Mouse (Mus musculus): ENCODE results near the gene Amer2. TPM values are rescaled to one million over a fixed set of nuclear protein-coding genes. Genes with fewer than 3 reads are reported as not detected.
"Not testable (repeated sequence)": the region's sequence is repeated elsewhere in the genome, so short reads cannot be mapped to it uniquely, and the experiment has no call there.

Gene Amer2
- not detected for total RNA-seq (2021)
- long read RNA-seq, experiment 1, result 0 reads
- long read RNA-seq, experiment 2, result 0 reads

DNA sequence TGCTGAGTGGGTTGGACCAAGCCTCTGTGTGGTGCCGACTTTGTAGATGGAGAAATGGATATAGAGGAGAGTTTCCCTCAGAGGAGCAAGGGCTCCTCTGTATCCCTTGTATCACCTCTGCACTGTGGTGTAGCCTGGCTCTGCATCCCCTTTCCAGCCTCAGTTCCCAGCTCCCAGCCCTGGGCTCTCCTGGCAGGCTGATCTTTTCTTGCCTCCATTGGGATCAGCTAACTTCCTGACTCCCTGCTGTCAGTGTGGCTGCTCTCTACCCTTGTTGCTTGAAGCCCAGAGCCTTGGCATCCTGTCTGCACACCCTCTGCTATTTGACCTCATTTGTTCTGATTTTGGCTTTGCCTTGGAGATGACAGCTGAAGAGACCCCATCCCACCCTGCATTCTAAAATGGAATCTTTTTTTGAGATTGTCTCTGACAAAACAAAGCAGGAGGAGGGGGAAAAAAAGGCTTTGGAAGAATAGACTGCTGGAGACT lies at the start of gene Amer2:
TSS of gene Amer2 (plus strand) at position 439 of the 489 bp plus-strand sequence.
- DNase-seq, result no peak

DNA sequence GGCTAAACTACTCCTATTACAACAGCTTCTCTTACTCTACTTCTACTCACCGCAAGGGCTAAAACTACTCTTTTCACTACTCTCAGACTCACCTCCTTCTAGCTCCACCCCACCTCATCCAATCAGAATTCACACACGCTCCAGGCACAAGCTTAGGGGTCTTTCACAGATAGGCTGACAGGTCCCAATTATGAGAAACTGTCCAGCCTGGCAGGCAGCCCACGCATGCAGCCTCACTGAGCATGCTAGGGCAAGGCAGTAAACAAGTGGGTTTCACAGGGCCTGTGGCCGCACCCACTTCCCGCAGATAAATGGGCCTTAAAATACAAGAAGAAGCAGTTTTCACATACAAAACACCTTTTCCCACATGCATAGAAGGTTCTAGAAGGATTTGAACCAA lies 33.1 kb upstream of the Amer2 start:
- not testable (repeated sequence) for DNase-seq

DNA sequence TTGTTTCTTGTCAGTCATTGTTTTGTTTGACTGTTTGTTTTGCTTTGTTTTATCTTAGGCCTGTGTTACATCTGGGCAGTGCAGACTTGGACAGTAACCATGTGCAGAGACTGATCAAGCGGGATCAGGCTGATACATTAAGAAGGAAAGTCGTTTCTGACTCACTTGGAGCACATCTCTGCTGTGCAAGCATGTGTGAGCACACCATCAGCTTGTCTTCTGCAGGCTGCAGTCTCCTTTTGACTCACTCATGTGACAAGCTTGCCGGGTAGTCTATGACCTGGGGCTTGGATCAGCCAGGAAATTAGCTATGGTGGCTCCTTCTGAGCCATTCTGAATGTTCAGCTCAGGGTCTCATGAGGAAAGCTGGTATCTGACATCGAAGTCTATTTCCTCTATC lies 32.5 kb upstream of the Amer2 start:
- DNase-seq, result no peak

DNA sequence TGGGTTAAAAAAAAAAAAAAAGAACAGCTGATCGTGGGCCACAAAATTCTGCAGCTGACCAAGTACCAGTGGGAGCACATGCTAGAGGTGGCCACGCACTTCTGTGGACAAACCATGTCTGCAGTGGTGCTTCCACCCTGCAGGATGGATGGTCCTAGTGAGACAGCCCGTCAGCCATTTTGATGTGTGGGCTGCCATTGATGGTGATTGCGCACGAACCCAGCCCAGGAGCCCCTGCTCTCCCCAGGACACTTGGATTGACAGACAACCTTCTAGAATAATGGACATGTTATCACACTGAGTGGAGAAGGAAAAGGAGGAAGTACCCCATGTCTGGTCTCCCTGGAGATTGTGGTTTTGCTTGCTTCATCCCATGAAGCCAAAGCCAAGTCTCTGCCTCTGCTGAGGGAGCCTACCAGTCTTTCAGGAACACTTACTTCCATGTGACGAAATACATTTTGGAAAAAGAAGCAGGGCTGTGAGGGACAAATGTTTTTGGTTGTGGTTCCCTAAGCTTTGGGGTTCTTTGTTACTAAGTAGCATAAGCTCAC lies 27.7 kb upstream of the Amer2 start:
- DNase-seq, result no peak

DNA sequence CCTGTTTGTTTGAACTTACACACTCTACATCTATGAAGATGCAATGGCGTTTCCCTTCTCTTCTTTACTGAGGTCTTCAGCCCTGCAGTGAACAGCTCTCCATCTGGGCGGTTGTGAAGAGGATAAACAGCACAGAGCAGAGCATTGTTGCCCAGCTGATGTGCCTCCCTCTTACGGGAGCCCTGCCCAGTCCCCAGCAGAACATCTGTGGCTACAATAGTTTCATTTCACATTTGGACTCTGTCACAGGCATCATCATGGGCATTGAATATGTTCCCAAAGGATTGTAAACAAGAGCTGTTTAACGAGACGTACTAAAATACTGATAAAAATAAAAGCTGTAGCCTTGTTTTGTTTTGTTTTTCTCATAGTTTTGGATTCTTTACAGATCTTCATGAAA lies 14.7 kb upstream of the Amer2 start:
- DNase-seq, result no peak

DNA sequence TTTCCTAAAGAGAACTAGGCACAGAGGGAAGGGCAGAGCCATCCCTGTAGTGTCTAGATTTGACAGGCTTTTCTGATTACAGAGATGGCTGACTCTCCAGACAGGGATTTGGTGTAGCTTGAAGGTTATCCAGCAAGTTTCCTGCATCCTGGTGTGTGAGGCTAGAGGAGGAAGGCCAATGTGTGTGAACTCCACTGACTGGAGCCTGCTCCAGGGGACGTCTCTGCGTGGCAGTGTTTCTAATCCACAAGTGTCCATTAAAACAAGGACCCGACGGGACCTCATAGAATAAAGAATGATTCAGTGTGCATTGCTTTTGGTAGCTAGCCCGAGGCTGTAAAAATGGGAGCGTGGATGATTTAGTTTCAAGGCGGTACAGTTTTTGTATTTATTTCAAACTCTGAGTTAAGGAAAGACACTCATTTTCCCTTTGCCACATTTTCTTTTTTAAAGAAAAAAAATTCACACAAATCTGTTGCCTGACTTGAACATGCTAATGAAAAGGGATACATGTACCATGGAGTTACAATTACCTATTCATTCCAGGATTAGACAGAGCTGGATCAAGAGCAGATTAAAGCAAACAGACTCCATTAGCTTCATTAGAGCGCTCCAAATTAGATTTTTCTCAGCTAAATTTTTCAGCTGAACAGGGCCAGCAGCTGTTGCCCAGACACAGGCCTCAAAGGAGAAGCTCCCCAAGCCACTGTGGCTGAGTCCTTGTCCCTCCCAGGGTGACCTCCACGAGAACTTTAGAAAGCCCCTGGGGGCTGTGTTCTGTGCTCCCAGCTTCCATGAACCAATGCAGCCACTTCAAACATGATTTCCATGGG lies 11.5 kb upstream of the Amer2 start:
- no peak for DNase-seq

DNA sequence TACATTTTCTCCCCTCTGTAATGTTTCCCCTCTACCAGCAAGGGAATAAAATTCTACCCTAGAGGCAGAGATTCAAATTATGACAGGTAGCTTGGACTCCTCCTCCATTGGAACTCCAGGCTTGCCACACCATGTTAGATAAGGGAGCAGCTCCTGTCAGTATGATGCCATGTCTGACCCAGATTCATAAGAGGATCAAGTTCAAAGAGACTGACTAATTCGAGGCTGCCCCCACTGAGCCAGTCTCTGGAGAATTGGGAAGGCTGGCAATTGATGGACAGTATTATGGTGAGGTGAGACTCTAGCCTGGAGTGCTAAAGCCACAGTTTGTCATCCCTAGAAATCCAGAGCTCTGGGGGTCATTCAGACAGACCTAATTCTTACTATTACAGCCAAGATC lies 6.3 kb upstream of the Amer2 start:
- no peak for DNase-seq

DNA sequence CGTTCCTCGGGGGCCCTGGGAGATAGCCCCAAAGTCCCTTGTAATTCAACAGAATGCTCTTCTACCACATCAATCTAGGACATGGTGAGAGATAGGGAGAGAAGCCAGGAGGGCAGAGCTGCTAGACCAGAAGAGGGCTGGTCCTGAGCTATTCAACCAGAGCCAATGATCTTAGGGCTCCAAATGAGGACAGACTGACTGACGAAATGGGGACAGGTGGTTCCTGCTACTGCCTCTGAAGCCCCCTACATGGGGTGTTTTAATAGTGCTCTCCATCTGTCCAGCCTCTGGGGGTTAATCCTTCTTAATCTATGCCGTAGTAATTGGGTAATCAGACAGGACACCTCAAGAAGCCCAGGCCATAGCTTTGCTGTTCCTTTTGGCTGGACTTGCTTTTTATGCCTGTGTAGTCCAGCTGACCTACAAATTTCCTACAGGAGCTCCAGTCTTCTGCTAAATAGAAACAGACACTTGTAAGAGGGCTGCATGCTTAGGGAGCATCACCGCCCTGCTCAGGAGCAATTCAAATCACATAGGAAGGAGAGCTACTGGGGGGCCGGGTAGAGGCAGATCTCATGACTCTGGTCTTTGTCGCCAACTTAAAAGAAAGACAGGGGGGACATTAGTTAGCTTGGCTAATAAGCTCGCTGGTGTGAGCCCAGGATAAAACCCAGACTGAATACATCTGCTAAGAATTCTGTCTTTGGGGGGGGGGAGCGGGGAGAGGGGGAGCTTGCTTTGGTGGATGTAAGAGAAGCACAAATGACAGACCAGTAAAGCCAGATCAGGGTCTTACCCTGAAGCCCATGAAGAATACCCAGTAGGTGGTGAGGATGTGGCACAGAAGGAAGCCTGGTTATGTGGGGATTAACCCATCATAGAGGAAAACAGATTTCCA lies 4.0 kb upstream of the Amer2 start:
- no peak for DNase-seq

DNA sequence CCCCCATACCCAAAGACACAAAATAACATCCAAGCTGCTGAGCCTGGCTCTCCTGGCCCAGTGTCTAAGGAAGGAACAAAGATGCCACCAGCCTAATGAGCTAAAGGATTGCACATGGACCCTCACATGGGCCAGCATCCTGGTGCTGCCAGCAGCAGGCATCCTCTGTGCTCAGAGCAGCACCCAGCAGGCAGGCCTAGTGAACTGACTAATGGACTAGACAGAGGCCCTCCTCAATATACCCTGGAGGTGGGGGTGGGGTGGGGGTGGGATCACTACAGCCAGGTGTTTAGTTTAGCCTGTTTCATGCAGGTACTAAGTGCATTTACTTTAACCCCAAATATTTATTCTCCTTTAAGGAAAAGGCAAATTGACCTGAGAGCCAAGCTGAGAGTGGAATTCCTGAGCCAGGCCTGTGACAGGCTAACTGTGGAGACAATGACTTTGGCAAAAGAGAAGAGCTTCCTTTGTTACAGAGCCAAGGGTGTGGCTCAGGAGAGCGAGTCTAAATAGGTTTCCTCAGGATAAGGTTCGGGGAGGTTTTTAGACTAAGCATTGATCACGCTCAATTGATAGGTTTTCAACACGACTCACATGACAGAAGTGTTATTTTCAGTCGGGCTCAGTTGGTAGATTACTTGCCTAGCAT lies 3.3 kb upstream of the Amer2 start:
- DNase-seq, result no peak

DNA sequence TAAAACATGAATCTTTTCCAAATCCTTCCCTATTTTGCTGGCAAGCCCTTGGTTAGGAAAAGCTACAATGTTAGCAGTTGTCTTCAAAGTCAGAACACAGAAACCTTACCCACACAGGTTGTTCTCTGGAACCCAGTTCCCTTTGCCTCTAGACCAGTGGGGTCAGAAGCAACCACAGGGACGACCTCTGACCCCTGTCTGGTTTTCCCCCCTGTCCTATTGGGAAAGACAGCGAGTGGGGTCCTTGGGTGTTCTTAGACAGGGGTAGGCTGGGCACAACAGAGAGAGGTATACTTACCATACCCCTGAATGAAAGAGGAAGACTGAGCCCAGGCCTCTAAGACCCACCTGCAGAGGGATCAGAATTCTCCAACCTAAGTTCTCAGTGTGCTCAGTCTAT lies 4.0 kb downstream of the Amer2 start:
- DNase-seq, result no peak

DNA sequence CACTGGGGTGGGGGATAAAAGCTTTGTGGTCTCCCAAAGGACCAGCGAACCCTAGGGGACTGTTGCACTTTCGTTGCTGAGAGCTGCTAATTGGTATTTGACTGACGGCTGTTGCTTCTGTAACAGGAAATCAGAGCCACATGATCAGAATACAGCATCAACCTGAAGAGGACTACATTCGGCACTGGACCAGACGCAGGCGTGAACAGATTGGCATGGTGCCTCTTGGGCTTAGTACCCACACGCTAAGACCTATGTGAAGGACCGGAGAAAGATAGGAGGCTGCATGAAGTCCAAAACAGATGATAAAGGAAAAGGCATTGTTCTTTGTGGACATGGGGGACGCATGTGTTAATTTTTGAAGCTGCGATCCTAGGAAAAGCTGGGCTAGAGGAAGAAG lies 4.5 kb downstream of the Amer2 start:
- no peak for DNase-seq

DNA sequence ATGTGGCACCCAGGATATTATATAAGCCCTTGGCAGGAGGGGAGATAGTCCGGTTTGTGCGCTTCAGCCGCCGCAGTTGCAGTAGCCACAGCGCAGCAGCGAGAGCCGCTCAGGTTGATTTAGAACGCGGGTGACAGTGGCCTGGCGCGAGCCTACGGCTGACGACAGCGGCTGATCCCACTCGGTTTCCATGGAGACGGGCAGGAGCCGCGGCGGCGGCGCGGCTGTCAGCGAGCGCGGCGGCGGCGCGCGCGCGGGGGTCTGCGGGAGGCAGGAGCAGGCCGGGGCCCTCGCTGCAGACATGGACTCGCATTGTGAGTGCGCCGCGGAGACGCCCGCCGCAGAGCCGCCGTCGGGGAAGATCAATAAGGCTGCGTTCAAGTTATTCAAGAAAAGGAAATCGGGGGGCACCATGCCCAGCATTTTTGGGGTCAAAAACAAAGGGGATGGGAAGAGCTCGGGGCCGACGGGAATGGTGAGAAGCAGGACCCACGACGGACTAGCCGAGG lies 5.1 kb downstream of the Amer2 start:
- DNase-seq, result no peak

DNA sequence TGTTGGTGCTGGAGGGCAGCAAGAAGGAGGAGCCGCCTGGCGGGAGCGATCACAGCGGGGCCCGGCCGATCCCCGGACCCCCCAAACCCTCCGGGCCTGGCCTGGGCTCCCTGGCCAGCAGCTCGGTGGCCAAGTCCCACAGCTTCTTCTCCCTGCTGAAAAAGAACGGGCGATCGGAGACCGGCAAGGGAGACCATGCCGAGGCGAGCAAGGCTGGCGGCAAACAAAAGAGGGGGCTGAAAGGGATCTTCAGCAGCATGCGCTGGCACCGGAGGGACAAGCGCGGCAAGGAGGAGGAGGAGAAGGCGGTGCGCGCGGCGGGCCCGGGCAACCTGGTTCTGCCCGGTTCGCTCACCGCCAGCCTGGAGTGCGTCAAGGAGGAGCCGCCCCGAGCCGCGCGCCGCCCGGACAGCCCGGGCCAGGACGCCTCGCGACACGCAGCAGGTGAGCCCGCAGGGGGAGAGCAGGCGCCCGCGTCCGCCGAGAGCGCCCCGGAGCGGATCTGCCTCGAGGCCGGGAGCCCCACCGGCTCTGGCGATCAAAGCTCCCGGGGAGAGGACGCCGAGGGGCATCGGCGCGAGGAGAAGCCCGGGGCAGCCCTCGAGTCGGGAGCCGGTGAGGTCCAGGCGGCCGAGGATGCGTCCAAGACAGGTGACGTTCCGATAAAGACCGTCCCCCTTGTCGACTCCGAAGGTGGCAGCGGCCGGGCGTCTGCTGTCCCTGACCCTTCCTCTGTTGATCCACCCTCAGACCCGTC lies 5.7 kb downstream of the Amer2 start:
- no peak for DNase-seq

DNA sequence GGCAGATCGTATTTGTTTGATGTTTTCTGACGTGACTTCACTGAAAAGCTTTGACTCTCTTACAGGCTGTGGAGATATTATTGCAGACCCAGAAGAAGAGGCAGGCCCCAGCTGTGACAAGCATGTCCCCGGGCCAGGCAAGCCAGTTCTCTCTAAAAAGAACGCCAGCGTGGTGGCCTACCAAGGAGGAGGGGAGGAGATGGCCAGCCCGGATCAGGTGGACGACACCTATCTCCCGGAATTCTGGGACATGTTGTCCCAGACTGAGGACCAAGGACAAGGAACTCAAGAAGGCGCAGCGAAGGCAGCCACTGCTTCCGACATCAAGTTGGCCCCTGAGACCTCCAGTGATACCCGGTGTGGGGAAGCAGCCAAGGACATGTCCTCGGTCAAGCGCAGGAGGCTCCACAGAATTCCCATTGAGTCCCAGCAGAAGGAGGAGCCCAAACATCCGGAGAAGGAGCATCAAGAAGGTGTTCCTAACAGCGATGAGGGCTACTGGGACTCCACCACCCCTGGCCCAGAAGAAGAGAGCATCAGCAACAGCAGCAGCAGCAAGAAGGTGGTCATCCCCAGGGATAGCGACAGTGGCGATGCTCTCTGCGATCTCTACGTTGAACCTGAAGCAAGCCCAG lies 6.4 kb downstream of the Amer2 start:
- DNase-seq, result no peak

DNA sequence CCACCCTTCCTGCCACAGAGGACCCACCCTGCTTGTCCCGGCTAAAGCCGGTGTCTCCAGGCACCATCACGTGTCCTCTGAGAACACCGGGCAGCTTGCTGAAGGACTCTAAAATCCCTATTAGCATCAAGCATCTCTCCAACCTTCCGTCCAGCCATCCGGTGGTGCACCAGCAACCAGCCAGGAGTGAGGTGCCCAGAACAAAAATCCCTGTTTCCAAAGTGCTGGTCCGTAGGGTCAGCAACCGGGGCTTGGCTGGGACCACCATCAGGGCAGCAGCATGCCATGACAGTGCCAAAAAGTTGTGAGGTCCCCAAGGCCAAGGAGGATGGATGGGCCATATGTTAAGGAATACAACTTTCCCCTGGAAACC lies 6.9 kb downstream of the Amer2 start:
- no peak for DNase-seq

DNA sequence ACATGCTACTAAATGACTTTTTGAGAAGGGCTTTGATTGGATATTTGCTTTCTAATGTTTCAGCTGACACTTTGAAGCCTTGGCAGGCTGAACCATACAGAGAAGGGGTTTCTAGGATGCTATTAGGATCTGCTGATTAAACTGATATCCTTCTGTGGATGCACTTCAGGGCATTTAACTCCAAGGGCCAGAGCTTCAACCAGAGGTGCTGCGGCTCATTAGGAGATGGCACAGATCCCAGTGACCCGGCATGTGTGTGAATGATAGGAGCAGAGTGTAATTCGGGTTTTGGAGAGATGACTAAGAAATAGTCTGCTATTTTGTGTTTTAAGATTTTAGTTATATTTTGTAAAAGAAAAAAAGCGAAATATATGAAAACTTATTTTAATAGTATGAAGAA lies 8.6 kb downstream of the Amer2 start:
- DNase-seq, result no peak

DNA sequence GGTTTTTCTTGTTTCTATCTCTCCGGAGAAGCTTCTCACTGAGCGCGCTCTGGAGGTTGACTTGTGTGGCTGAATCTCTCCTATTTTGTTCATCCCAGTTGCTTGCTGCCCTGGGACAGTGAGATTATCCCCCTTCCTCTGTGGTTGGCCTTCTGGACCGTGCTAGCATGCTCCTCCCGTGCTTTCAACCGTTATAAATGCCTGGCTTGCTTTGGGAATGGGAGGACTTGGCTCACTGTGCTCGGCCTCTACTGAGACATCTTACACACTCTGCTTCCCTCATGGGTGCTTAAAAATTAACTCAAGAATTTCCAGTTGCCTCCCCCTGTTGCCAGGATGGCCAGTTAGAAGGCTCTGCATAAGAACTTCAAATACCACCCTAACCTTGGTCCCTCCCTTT lies 10.8 kb downstream of the Amer2 start:
- DNase-seq, result no peak

DNA sequence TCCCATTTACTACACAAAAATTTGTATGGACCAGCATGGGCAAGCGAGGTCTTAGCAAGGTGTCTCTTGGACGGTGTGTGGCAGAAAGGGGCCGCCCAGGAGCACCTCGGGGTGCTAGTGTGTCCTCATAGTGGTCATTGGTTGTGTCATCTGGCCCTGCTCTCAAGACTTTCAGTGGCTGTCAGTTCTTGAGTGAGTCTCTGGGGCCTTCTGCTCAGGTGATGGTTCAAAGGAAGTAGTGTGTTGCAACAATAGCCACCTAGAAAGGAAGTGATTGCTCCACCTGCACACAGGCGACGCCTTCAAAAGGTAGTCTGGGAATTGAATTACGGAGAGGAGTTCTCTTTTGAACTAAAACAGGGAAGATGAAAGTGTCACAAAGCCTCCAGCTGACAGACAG lies 11.2 kb downstream of the Amer2 start:
- no peak for DNase-seq

DNA sequence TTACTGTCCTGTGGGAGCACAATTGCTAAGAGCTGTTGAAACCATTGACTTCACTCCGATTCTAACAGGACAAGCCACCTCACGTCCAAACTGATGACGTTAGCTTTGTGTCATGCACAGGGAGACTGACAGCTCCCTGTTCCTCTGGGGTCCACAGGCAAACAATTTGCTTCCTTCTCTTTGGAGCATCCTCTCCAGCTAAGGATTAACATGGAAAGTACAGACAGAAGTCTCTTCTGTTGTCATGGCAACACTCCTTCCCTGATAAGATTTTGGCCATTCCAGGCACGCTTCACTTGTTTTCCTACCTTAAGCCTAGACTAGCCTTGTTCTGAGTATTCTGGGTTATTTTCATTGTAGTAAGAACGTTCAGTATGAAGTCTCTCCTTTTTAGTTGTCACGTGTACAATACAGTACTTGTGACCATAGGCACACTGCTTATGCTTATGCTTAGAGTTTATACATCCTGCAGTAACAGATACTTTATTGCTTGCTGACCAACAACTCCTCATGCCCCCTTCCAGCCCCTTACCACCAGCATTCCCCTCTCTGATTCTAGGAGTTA lies 12.1 kb downstream of the Amer2 start:
- no peak for DNase-seq

All from heart, adult 18-20 months (tissue).